Mouse (Mus musculus) liver, adult 2 months (tissue): ENCODE results near the gene Rgp1. TPM values are rescaled to one million over a fixed set of nuclear protein-coding genes. Genes with fewer than 3 reads are reported as not detected.

Experiments used
- DNase-seq: peaks from one replicate; pipeline ENCODE4 v3.0.0-alpha.2; 2011; ENCODE audit warnings: low read depth, low spot score; ENCODE audit errors: extremely low read depth
- H3K27ac ChIP-seq: fragments of 200-500 bp; replicated peaks from 2 replicates; pipeline ENCODE4 v1.5.1; 2012; ENCODE audit warnings: low read depth, mild to moderate bottlenecking, control low read depth, inconsistent platforms, low read length; ENCODE audit not compliant: insufficient read depth
- H3K27me3 ChIP-seq: fragments of 200-500 bp; 2 replicates; pipeline ENCODE4 v1.6.1; 2012; ENCODE audit warnings: mild to moderate bottlenecking, moderate library complexity, low read length, inconsistent platforms; ENCODE audit not compliant: control insufficient read depth, insufficient read depth
- H3K36me3 ChIP-seq: fragments of 200-500 bp; 2 replicates; pipeline ENCODE4 v1.6.1; 2012; ENCODE audit warnings: low read length, inconsistent platforms; ENCODE audit not compliant: control insufficient read depth, insufficient read depth
- H3K4me1 ChIP-seq: fragments of 200-500 bp; 2 replicates; pipeline ENCODE4 v1.6.1; 2011; ENCODE audit warnings: low read length; ENCODE audit not compliant: control insufficient read depth, insufficient read depth
- H3K4me3 ChIP-seq: fragments of 200-500 bp; 2 replicates; pipeline ENCODE4 v1.5.1; 2011; ENCODE audit warnings: low read depth, mild to moderate bottlenecking, control low read depth, low read length, moderate library complexity; ENCODE audit not compliant: insufficient read depth
- H3K79me2 ChIP-seq: fragments of 200-500 bp; 2 replicates; pipeline ENCODE4 v1.6.1; 2012; ENCODE audit warnings: inconsistent platforms, mild to moderate bottlenecking, low read length, moderate library complexity; ENCODE audit not compliant: control insufficient read depth, insufficient read depth
- H3K9ac ChIP-seq: fragments of 200-500 bp; 2 replicates; pipeline ENCODE4 v1.6.1; 2012; ENCODE audit warnings: low read depth, mild to moderate bottlenecking, control low read depth, inconsistent platforms, low read length
- CTCF ChIP-seq: fragments of 200-500 bp; IDR thresholded peaks from 2 replicates; pipeline ENCODE4 v1.5.1; 2011; ENCODE audit warnings: low read depth, low read length, control low read depth
- POLR2A ChIP-seq: fragments of 200-500 bp; IDR thresholded peaks from 2 replicates; pipeline ENCODE4 v1.6.1; 2011; ENCODE audit warnings: low read length, control low read depth; ENCODE audit not compliant: insufficient read depth; ENCODE audit errors: extremely low read depth
- WGBS: fragments of 180-500 bp; shearing (Covaris S2); methylation state at CpG from one replicate; pipeline ENCODE4 v1.1.7; 2018; 5-methylcytosine and 5-hydroxymethylcytosine counted together
- polyA plus RNA-seq: library from polyadenylated mRNA; depleted of rRNA; stranded (reverse); fragments of >200 nt; gene quantifications from 2 replicates; pipeline ENCODE4 v1.2.3, GENCODE M21; 2012
- total RNA-seq: library from RNA; depleted of rRNA; stranded (reverse); fragments of >200 nt; gene quantifications from 2 replicates; pipeline ENCODE4 v1.2.3, GENCODE M21; 2014

Rgp1 gene
- total and polyA plus RNA-seq, 2 experiments, result 15.9 to 44.5 TPM

GRCm38 (mm10) chr4:43562769-43563600, 15.5 kb upstream of the Rgp1 start:
- Histone ChIP-seq H3K27me3 (no peaks in the 10 kb centered on the region), H3K79me2 (peaks cover 18% of the 10 kb centered on the region), H3K4me1 (peaks cover 24% of the 10 kb centered on the region), H3K36me3 (peaks cover 27% of the 10 kb centered on the region), H3K4me3 (peak overlapping the region; percentile 87), H3K27ac (peak overlapping the region; percentile 74), H3K9ac (peak overlapping the region; percentile 75)
- DNase-seq, result peak; percentile 33
- WGBS, result 2% methylated on average over 22 of the region's 22 CpGs
- no peak for TF ChIP-seq CTCF
- TF ChIP-seq POLR2A, result no peak

- TF ChIP-seq CTCF (no peak), POLR2A (no peak)
- peaks cover 31% of the 10 kb centered on the region for H3K36me3 ChIP-seq
- H3K4me1 ChIP-seq, result peaks cover 24% of the 10 kb centered on the region
- WGBS, result 63% methylated on average over 4 of the region's 4 CpGs
- no peak for DNase-seq
- no peak overlapping the region for H3K4me3 ChIP-seq
- H3K27ac ChIP-seq, result no peak overlapping the region
- peak overlapping the region; percentile 7; the same call in 1 of the 2 replicates for H3K9ac ChIP-seq
- no peaks in the 10 kb centered on the region for H3K27me3 ChIP-seq
- peaks cover 18% of the 10 kb centered on the region for H3K79me2 ChIP-seq
These were observed 15.0 kb upstream of the Rgp1 start for GRCm38 (mm10) chr4:43563601-43563875.

GRCm38 (mm10) chr4:43564231-43564630, 14.3 kb upstream of the Rgp1 start:
- H3K27ac ChIP-seq, result no peak overlapping the region
- no peak overlapping the region for H3K4me3 ChIP-seq
- no peak overlapping the region for H3K9ac ChIP-seq
- no peak for DNase-seq
- no peaks in the 10 kb centered on the region for H3K27me3 ChIP-seq
- no peak for TF ChIP-seq CTCF
- no peak for TF ChIP-seq POLR2A
- peaks cover 20% of the 10 kb centered on the region for H3K4me1 ChIP-seq
- peaks cover 34% of the 10 kb centered on the region for H3K36me3 ChIP-seq
- H3K79me2 ChIP-seq, result peaks cover 15% of the 10 kb centered on the region
- WGBS, result 47% methylated on average over 2 of the region's 2 CpGs

GRCm38 (mm10) chr4:43567140-43567539, 11.4 kb upstream of the Rgp1 start:
- Histone ChIP-seq H3K4me1 (peaks cover 7% of the 10 kb centered on the region), H3K36me3 (peaks cover 39% of the 10 kb centered on the region)
- TF ChIP-seq POLR2A (no peak), CTCF (no peak)

GRCm38 (mm10) chr4:43571395-43572045, 7.0 kb upstream of the Rgp1 start:
- Histone ChIP-seq H3K9ac (no peak overlapping the region), H3K36me3 (peaks cover 21% of the 10 kb centered on the region), H3K79me2 (peaks cover 1% of the 10 kb centered on the region; the same call in 1 of the 2 replicates), H3K27me3 (no peaks in the 10 kb centered on the region), H3K27ac (no peak overlapping the region), H3K4me1 (peaks cover 3% of the 10 kb centered on the region), H3K4me3 (no peak overlapping the region)
- TF ChIP-seq CTCF (no peak), POLR2A (no peak)
- WGBS, result 82% methylated on average over 6 of the region's 6 CpGs
- no peak for DNase-seq

More at GRCm38 (mm10) chr4:43567140-43567539, 11.4 kb upstream of the Rgp1 start:
- no peak for DNase-seq
- no peak overlapping the region for H3K27ac ChIP-seq
- H3K9ac ChIP-seq, result no peak overlapping the region
- no peak overlapping the region for H3K4me3 ChIP-seq
- no peaks in the 10 kb centered on the region for H3K79me2 ChIP-seq
- 94% methylated on average over 9 of the region's 9 CpGs for WGBS
- no peaks in the 10 kb centered on the region for H3K27me3 ChIP-seq
